Mouse (Mus musculus): Measurements from ENCODE around the gene Cntn2. TPM values are rescaled to one million over a fixed set of nuclear protein-coding genes. Genes with fewer than 3 reads are reported as not detected.

The Cntn2 gene
- polyA plus RNA-seq, 1 experiment from 2014 or later, result 26.1 TPM

DNA sequence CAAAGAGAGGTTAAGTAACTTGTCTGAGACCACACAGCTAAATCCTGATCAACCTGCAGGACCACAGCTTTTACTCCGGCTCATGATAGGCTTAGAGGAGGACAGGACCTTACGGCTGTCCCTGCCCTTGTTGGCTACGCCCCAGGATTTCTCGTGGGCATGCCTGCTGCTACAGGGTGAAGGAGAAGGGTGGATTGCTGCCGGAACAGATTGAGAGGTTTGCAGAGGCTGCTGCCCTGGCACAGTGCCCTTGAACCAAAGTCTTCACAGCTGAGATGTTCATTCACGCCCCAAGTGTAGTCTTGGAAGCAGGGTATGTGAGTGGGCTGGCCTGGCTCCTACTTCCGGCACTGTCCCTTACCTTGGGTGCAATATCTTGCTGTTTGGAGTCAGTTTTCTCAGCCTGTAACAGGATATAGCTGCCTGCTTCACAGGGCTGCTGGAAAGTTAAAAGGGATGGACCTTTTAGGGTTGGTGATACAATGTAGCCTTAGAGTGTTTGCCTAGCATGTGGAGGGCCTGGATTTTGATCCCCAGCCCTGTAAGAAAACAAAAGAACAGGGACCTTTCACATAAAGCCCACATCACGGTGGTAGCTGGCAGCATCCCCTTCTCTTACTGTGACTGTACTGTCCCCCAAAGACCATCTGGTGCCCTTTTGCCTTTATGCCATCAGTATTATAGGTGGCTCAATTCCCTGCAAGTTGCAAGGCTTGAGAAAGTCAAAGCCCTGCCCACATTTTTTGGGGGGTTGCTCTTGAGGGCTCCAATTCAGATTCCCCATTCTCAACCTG, 18.0 kb upstream of the Cntn2 start:
- DNase-seq (ENCODE audit: low spot score) (no peak), ATAC-seq (ENCODE audit: low FRiP score) (no peak)
- no peak overlapping the region for H3K4me3 ChIP-seq (replicated peaks; ENCODE audit: low read length)
- no peaks in the 10 kb centered on the region for H3K36me3 ChIP-seq (replicated peaks; ENCODE audit: control insufficient read depth, insufficient read depth)
- H3K27me3 ChIP-seq (ENCODE audit: control insufficient read depth, insufficient read depth, low read length), result no peaks in the 10 kb centered on the region
- peak overlapping the region; percentile 86 for H3K27ac ChIP-seq
- WGBS, result 40% methylated on average over 8 of the region's 8 CpGs
- H3K9ac ChIP-seq, result 0 out of 2 replicates have a peak overlapping the region, but pooled peaks have one; percentile 3
- H3K4me1 ChIP-seq (replicated peaks; ENCODE audit: control insufficient read depth, insufficient read depth, low read length), result peaks cover 49% of the 10 kb centered on the region
- H3K9me3 ChIP-seq (ENCODE audit: control insufficient read depth, low read length), result no peaks in the 10 kb centered on the region
- no peak overlapping the region for H3K4me2 ChIP-seq (replicated peaks)

- H3K9ac ChIP-seq, result no peak overlapping the region
- no peak for DNase-seq (ENCODE audit: low spot score)
These were observed 16.0 kb upstream of the Cntn2 start for GRCm38 (mm10) chr1:132559045-132559444.

DNA sequence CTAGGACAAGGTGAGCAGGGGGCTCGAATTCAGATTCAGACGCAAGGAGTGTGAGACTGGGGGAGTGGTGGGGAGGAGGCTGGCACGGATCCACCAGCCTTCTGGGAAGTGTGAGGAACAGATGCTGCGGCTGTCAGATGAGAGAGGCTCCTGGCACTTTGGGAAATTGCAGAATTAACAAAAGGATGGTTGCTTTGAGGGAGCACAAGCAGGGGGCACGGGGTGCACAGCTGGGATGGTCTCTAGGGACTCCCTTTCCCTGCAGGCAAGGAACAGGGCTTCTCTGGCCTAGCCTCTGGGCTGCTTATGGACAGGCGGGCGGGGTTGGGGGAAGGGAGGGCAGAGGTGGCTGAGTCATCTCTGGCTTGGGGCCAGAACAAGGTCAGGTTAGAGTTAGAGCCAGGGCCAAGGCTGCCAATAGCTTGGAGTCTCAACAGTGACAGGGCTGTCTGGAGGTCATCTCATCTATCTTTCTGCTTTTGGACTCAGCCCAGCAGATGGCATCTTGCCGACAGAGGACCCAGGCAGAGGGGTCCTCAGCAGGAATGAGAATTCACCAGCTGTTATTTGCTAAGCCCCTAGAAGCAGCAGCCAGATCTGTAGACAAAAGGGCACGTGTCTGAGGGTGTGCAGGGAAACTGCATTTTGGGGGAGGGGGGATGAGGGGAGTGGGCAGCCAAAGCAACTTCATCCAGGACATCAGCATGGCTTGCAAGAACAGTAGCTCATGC, 15.0 kb upstream of the Cntn2 start:
- no peaks in the 10 kb centered on the region for H3K36me3 ChIP-seq (replicated peaks; ENCODE audit: control insufficient read depth, insufficient read depth)
- H3K27me3 ChIP-seq (ENCODE audit: control insufficient read depth, insufficient read depth, low read length), result no peaks in the 10 kb centered on the region
- peaks cover 49% of the 10 kb centered on the region for H3K4me1 ChIP-seq (replicated peaks; ENCODE audit: control insufficient read depth, insufficient read depth, low read length)
- no peak overlapping the region for H3K9ac ChIP-seq
- peak overlapping the region; percentile 86 for H3K27ac ChIP-seq
- H3K4me3 ChIP-seq (replicated peaks; ENCODE audit: low read length), result no peak overlapping the region
- WGBS, result 12% methylated on average over 9 of the region's 9 CpGs
- H3K4me2 ChIP-seq (replicated peaks), result no peak overlapping the region
- DNase-seq (ENCODE audit: low spot score) (peak; percentile 78), ATAC-seq (ENCODE audit: low FRiP score) (peak; percentile 70)
- no peaks in the 10 kb centered on the region for H3K9me3 ChIP-seq (ENCODE audit: control insufficient read depth, low read length)

More at GRCm38 (mm10) chr1:132559045-132559444, 16.0 kb upstream of the Cntn2 start:
- no peak overlapping the region for H3K4me2 ChIP-seq (replicated peaks)
- peaks cover 49% of the 10 kb centered on the region for H3K4me1 ChIP-seq (replicated peaks; ENCODE audit: control insufficient read depth, insufficient read depth, low read length)
- no peaks in the 10 kb centered on the region for H3K27me3 ChIP-seq (ENCODE audit: control insufficient read depth, insufficient read depth, low read length)
- no peaks in the 10 kb centered on the region for H3K36me3 ChIP-seq (replicated peaks; ENCODE audit: control insufficient read depth, insufficient read depth)
- no peak for ATAC-seq (ENCODE audit: low FRiP score)
- no peak overlapping the region for H3K4me3 ChIP-seq (replicated peaks; ENCODE audit: low read length)
- peak overlapping the region; percentile 86 for H3K27ac ChIP-seq
- H3K9me3 ChIP-seq (ENCODE audit: control insufficient read depth, low read length), result no peaks in the 10 kb centered on the region
- WGBS, result 6% methylated on average over 6 of the region's 6 CpGs

- Histone ChIP-seq H3K4me2 (replicated peaks) (peak overlapping the region; percentile 52), H3K36me3 (replicated peaks; ENCODE audit: control insufficient read depth, insufficient read depth) (no peaks in the 10 kb centered on the region), H3K4me1 (replicated peaks; ENCODE audit: control insufficient read depth, insufficient read depth, low read length) (peaks cover 37% of the 10 kb centered on the region), H3K27ac (peak overlapping the region; percentile 76), H3K27me3 (ENCODE audit: control insufficient read depth, insufficient read depth, low read length) (peaks cover 9% of the 10 kb centered on the region), H3K4me3 (replicated peaks; ENCODE audit: low read length) (no peak overlapping the region), H3K9ac (0 out of 2 replicates have a peak overlapping the region, but pooled peaks have one; percentile 61), H3K9me3 (ENCODE audit: control insufficient read depth, low read length) (no peaks in the 10 kb centered on the region)
- whole genome bisulfite sequencing, result 51% methylated on average over 8 of the region's 8 CpGs
- ATAC-seq (ENCODE audit: low FRiP score) (no peak), DNase-seq (ENCODE audit: low spot score) (no peak)
These were observed 733 bp upstream of the Cntn2 start for GRCm38 (mm10) chr1:132543789-132544188.

GRCm38 (mm10) chr1:132541824-132542599, 1.0 kb downstream of the Cntn2 start:
- H3K9me3 ChIP-seq (ENCODE audit: control insufficient read depth, low read length), result no peaks in the 10 kb centered on the region
- peaks cover 9% of the 10 kb centered on the region for H3K27me3 ChIP-seq (ENCODE audit: control insufficient read depth, insufficient read depth, low read length)
- peak overlapping the region; percentile 76; the same call in 1 of the 2 replicates for H3K27ac ChIP-seq
- 0 out of 2 replicates have a peak, but pooled peaks have one; percentile 7 for ATAC-seq (ENCODE audit: low FRiP score)
- peak overlapping the region; percentile 52 for H3K4me2 ChIP-seq (replicated peaks)
- 18% methylated on average over 5 of the region's 5 CpGs for WGBS
- no peak for DNase-seq (ENCODE audit: low spot score)
- H3K36me3 ChIP-seq (replicated peaks; ENCODE audit: control insufficient read depth, insufficient read depth), result no peaks in the 10 kb centered on the region
- peak overlapping the region; percentile 37 for H3K4me3 ChIP-seq (replicated peaks; ENCODE audit: low read length)
- H3K9ac ChIP-seq, result peak overlapping the region; percentile 61
- peaks cover 40% of the 10 kb centered on the region for H3K4me1 ChIP-seq (replicated peaks; ENCODE audit: control insufficient read depth, insufficient read depth, low read length)

DNA sequence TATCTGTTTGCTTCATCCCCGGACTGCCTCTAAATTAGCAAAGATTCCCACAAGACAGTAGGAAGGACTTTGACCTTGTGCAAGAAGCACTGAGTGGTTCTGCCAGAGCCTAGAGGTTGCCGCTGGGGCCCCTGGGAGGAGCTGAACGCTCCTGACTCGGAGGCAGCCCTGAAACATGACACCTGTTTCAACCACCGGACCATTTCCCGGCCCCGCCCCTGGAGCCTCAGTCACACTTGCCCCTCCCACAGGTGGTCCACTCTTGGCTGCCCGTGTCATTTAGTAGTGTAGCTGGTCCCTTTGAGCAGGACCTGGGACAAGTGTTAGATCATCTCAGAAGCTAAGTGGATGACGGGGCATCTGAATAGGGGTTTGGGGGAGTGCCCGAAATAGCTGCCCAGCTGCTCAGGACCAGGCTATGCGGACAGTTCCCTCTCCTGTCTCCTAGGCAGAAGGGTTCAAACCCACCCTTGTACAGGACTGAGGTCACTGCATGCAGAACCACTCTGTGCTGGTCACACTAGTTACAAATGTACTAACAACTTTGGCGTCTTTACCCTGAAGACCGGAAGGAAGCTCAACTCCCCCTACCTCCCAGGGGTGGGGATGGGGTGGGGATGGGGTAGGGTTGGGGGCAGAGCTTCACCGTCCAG, 1.8 kb downstream of the Cntn2 start:
- H3K27me3 ChIP-seq (ENCODE audit: control insufficient read depth, insufficient read depth, low read length), result peaks cover 9% of the 10 kb centered on the region
- WGBS, result 3% methylated on average over 14 of the region's 14 CpGs
- peaks cover 40% of the 10 kb centered on the region for H3K4me1 ChIP-seq (replicated peaks; ENCODE audit: control insufficient read depth, insufficient read depth, low read length)
- ATAC-seq (ENCODE audit: low FRiP score), result 0 out of 2 replicates have a peak, but pooled peaks have one; percentile 12
- no peak for DNase-seq (ENCODE audit: low spot score)
- no peaks in the 10 kb centered on the region for H3K36me3 ChIP-seq (replicated peaks; ENCODE audit: control insufficient read depth, insufficient read depth)
- H3K4me3 ChIP-seq (replicated peaks; ENCODE audit: low read length), result peak overlapping the region; percentile 37
- H3K9ac ChIP-seq, result peak overlapping the region; percentile 61
- no peaks in the 10 kb centered on the region for H3K9me3 ChIP-seq (ENCODE audit: control insufficient read depth, low read length)
- no peak overlapping the region; the same call in 1 of the 2 replicates for H3K27ac ChIP-seq
- H3K4me2 ChIP-seq (replicated peaks), result peak overlapping the region; percentile 52

DNA sequence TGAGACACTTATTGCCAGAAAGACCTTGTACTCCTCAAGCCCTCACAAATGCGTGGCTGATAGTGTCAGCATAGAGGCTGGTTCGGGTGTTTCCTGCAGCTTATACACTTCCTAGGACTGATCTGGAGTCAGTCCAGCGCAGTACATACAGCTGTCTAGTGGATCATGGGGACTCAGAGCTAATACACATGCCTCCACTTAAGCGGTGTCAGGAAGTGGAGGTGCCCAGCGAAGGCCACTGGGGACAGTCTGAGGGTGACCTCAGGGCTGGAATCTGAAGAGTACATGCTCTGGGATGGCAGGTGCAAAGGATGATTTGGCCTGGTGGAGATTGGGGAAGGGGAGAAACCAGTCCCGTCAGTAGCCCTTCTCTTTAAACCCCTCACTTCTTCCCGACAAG, 2.4 kb downstream of the Cntn2 start:
- ATAC-seq (ENCODE audit: low FRiP score) (no peak), DNase-seq (ENCODE audit: low spot score) (no peak)
- Histone ChIP-seq H3K9me3 (ENCODE audit: control insufficient read depth, low read length) (no peaks in the 10 kb centered on the region), H3K4me1 (replicated peaks; ENCODE audit: control insufficient read depth, insufficient read depth, low read length) (peaks cover 40% of the 10 kb centered on the region), H3K27ac (peak overlapping the region; percentile 45), H3K4me3 (replicated peaks; ENCODE audit: low read length) (peak overlapping the region; percentile 37), H3K9ac (peak overlapping the region; percentile 61), H3K36me3 (replicated peaks; ENCODE audit: control insufficient read depth, insufficient read depth) (no peaks in the 10 kb centered on the region), H3K27me3 (ENCODE audit: control insufficient read depth, insufficient read depth, low read length) (peaks cover 9% of the 10 kb centered on the region), H3K4me2 (replicated peaks) (peak overlapping the region; percentile 52)
- 56% methylated on average over 7 of the region's 7 CpGs for WGBS

DNA sequence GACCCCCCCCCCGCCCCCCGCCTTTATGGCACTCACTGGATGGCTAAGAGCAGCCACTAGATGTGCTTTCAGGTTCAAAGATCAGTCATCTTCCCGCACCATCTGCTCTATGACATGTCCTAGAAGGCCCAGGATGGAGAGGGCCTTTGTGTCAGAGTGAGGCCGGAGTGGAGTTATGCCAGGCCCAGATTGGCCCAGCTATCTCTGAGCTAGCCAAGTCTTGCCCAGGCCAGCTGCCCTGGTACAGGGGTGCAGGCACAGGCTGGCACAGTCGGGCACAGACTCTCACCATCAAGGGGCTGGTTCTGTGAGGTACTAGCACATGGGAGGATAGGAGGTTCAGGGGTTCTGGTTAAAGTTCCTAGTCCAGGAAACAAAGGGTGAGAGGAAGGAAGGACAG, 5.3 kb downstream of the Cntn2 start:
- Histone ChIP-seq H3K36me3 (replicated peaks; ENCODE audit: control insufficient read depth, insufficient read depth) (0 out of 2 replicates have a peak, but pooled peaks cover 1% of the 10 kb centered on the region), H3K27me3 (ENCODE audit: control insufficient read depth, insufficient read depth, low read length) (no peaks in the 10 kb centered on the region), H3K4me2 (replicated peaks) (no peak overlapping the region), H3K9me3 (ENCODE audit: control insufficient read depth, low read length) (no peaks in the 10 kb centered on the region), H3K4me3 (replicated peaks; ENCODE audit: low read length) (no peak overlapping the region), H3K9ac (no peak overlapping the region), H3K4me1 (replicated peaks; ENCODE audit: control insufficient read depth, insufficient read depth, low read length) (peaks cover 57% of the 10 kb centered on the region), H3K27ac (no peak overlapping the region)
- no peak for DNase-seq (ENCODE audit: low spot score)
- ATAC-seq (ENCODE audit: low FRiP score), result no peak
- WGBS, result 71% methylated on average over 5 of the region's 5 CpGs

Measured in hindbrain, embryonic 14.5 days (tissue).